Mouse (Mus musculus): ENCODE measurements at regions not wholly inside any gene's neighbourhood (a gene's known extent, or its start where the extent isn't known, plus 50 kb on each side); places are given as distances from the start of the nearest gene placed in this dataset.
"Not testable (repeated sequence)": the region's sequence is repeated elsewhere in the genome, so short reads cannot be mapped to it uniquely, and the experiment has no call there.

GRCm38 (mm10) chr17:13432256-13432655 is 77.9 kb downstream of the Tcp10c start:
- ATAC-seq (ENCODE audit: low FRiP score, low read depth); H3K27me3 ChIP-seq; H3K4me3 ChIP-seq; H3K9ac ChIP-seq (replicated peaks); H3K9me3 ChIP-seq; H3K36me3 ChIP-seq; H3K27ac ChIP-seq (replicated peaks); H3K4me1 ChIP-seq; H3K4me2 ChIP-seq (replicated peaks): not testable (repeated sequence)
- 82% methylated on average over 3 of the region's 3 CpGs for WGBS

GRCm38 (mm10) chr17:13434146-13434545 is 79.8 kb downstream of the Tcp10c start:
- H3K4me3 ChIP-seq; H3K4me1 ChIP-seq; H3K9ac ChIP-seq (replicated peaks); H3K27ac ChIP-seq (replicated peaks); H3K27me3 ChIP-seq; H3K4me2 ChIP-seq (replicated peaks); H3K9me3 ChIP-seq; H3K36me3 ChIP-seq: not testable (repeated sequence)
- WGBS, result 90% methylated on average over 7 of the region's 7 CpGs
- peak; percentile 60 for ATAC-seq (ENCODE audit: low FRiP score, low read depth)

GRCm38 (mm10) chr17:13438790-13439189 is 84.4 kb downstream of the Tcp10c start:
- peaks cover 26% of the 10 kb centered on the region for H3K9me3 ChIP-seq
- H3K4me1 ChIP-seq; ATAC-seq (ENCODE audit: low FRiP score, low read depth); H3K4me2 ChIP-seq (replicated peaks); H3K4me3 ChIP-seq; H3K27me3 ChIP-seq; H3K36me3 ChIP-seq; H3K9ac ChIP-seq (replicated peaks); H3K27ac ChIP-seq (replicated peaks): not testable (repeated sequence)
- WGBS, result 79% methylated on average over 3 of the region's 3 CpGs

- not testable (repeated sequence) for H3K9ac ChIP-seq (replicated peaks); ATAC-seq (ENCODE audit: low FRiP score, low read depth)
Observed at GRCm38 (mm10) chr17:13440708-13441530, 86.5 kb downstream of the Tcp10c start.

GRCm38 (mm10) chr17:13442229-13442628 is 87.9 kb downstream of the Tcp10c start:
- H3K4me3 ChIP-seq; H3K36me3 ChIP-seq; H3K27ac ChIP-seq (replicated peaks); H3K27me3 ChIP-seq; ATAC-seq (ENCODE audit: low FRiP score, low read depth); H3K9ac ChIP-seq (replicated peaks); H3K4me2 ChIP-seq (replicated peaks); H3K4me1 ChIP-seq: not testable (repeated sequence)
- 89% methylated on average over 6 of the region's 6 CpGs for WGBS
- H3K9me3 ChIP-seq, result peaks cover 35% of the 10 kb centered on the region

More at GRCm38 (mm10) chr17:13440708-13441530, 86.5 kb downstream of the Tcp10c start:
- H3K9me3 ChIP-seq, result peaks cover 31% of the 10 kb centered on the region
- H3K27me3 ChIP-seq; H3K4me1 ChIP-seq; H3K4me3 ChIP-seq; H3K36me3 ChIP-seq; H3K27ac ChIP-seq (replicated peaks); H3K4me2 ChIP-seq (replicated peaks): not testable (repeated sequence)
- WGBS, result 82% methylated on average over 9 of the region's 9 CpGs

- not testable (repeated sequence) for H3K4me1 ChIP-seq; H3K36me3 ChIP-seq; H3K4me2 ChIP-seq (replicated peaks); H3K9ac ChIP-seq (replicated peaks); H3K27ac ChIP-seq (replicated peaks); H3K27me3 ChIP-seq; H3K4me3 ChIP-seq; ATAC-seq (ENCODE audit: low FRiP score, low read depth)
- H3K9me3 ChIP-seq, result peaks cover 16% of the 10 kb centered on the region
- 85% methylated on average over 7 of the region's 7 CpGs for WGBS
Observed at GRCm38 (mm10) chr17:13456869-13457600, 102.7 kb downstream of the Tcp10c start.

- H3K36me3 ChIP-seq; H3K9ac ChIP-seq (replicated peaks); H3K27me3 ChIP-seq; ATAC-seq (ENCODE audit: low FRiP score, low read depth); H3K4me1 ChIP-seq; H3K4me3 ChIP-seq; H3K27ac ChIP-seq (replicated peaks); H3K4me2 ChIP-seq (replicated peaks): not testable (repeated sequence)
- H3K9me3 ChIP-seq, result peaks cover 12% of the 10 kb centered on the region
- WGBS, result 77% methylated on average over 2 of the region's 2 CpGs
Observed at GRCm38 (mm10) chr17:13457942-13458341, 103.6 kb downstream of the Tcp10c start.

GRCm38 (mm10) chr17:13458814-13459213 is 104.4 kb downstream of the Tcp10c start:
- not testable (repeated sequence) for ATAC-seq (ENCODE audit: low FRiP score, low read depth); H3K27ac ChIP-seq (replicated peaks); H3K36me3 ChIP-seq

GRCm38 (mm10) chr17:13462663-13463062 is 108.3 kb downstream of the Tcp10c start:
- not testable (repeated sequence) for H3K4me2 ChIP-seq (replicated peaks); H3K4me3 ChIP-seq; H3K9me3 ChIP-seq; H3K27ac ChIP-seq (replicated peaks); H3K4me1 ChIP-seq; H3K36me3 ChIP-seq; H3K9ac ChIP-seq (replicated peaks); ATAC-seq (ENCODE audit: low FRiP score, low read depth); H3K27me3 ChIP-seq
- WGBS, result 84% methylated on average over 2 of the region's 9 CpGs

More at GRCm38 (mm10) chr17:13458814-13459213, 104.4 kb downstream of the Tcp10c start:
- WGBS, result 60% methylated on average over 1 of the region's 2 CpGs
- peaks cover 12% of the 10 kb centered on the region for H3K9me3 ChIP-seq
- H3K4me1 ChIP-seq; H3K4me3 ChIP-seq; H3K27me3 ChIP-seq; H3K9ac ChIP-seq (replicated peaks); H3K4me2 ChIP-seq (replicated peaks): not testable (repeated sequence)

- WGBS, result 66% methylated on average over 5 of the region's 5 CpGs
- not testable (repeated sequence) for H3K9me3 ChIP-seq; H3K4me3 ChIP-seq; H3K27ac ChIP-seq (replicated peaks); H3K4me2 ChIP-seq (replicated peaks); H3K4me1 ChIP-seq; H3K9ac ChIP-seq (replicated peaks); H3K27me3 ChIP-seq; H3K36me3 ChIP-seq
- peak; percentile 47; the same call in 1 of the 2 replicates for ATAC-seq (ENCODE audit: low FRiP score, low read depth)
Observed at GRCm38 (mm10) chr17:13465822-13466221, 111.5 kb downstream of the Tcp10c start.

- not testable (repeated sequence) for H3K36me3 ChIP-seq; H3K4me1 ChIP-seq; H3K27ac ChIP-seq (replicated peaks); ATAC-seq (ENCODE audit: low FRiP score, low read depth); H3K4me2 ChIP-seq (replicated peaks); H3K9ac ChIP-seq (replicated peaks); H3K9me3 ChIP-seq; H3K27me3 ChIP-seq; H3K4me3 ChIP-seq
- WGBS, result 86% methylated on average over 8 of the region's 8 CpGs
Observed at GRCm38 (mm10) chr17:13469867-13470380, 115.6 kb downstream of the Tcp10c start.

- peak; percentile 66 for ATAC-seq (ENCODE audit: low FRiP score, low read depth)
- H3K27ac ChIP-seq (replicated peaks), result no peak overlapping the region
- H3K4me3 ChIP-seq, result no peak overlapping the region
- H3K4me2 ChIP-seq (replicated peaks), result no peak overlapping the region
- H3K27me3 ChIP-seq, result no peaks in the 10 kb centered on the region
- no peak overlapping the region for H3K9ac ChIP-seq (replicated peaks)
- 15% methylated on average over 7 of the region's 7 CpGs for WGBS
- 0 out of 2 replicates have a peak, but pooled peaks cover 2% of the 10 kb centered on the region for H3K4me1 ChIP-seq
- H3K36me3 ChIP-seq, result no peaks in the 10 kb centered on the region
- H3K9me3 ChIP-seq, result no peaks in the 10 kb centered on the region
Observed at GRCm38 (mm10) chr17:13472460-13473062, 118.2 kb downstream of the Tcp10c start.
